Mouse (Mus musculus) cerebellum, adult 2 months (tissue): ENCODE data around the gene Gm9767. TPM values are rescaled to one million over a fixed set of nuclear protein-coding genes. Genes with fewer than 3 reads are reported as not detected.

ENCODE experiments used
- DNase-seq, 2 experiments: peaks; one replicate each; pipeline ENCODE4 v3.0.0; 2021
- H3K27ac ChIP-seq: fragments of 200-500 bp; 2 replicates; pipeline ENCODE4 v1.5.1; 2012; ENCODE audit warnings: low read length, control low read depth, inconsistent platforms; ENCODE audit not compliant: insufficient read depth
- H3K27me3 ChIP-seq: fragments of 200-500 bp; 2 replicates; pipeline ENCODE4 v1.6.1; 2012; ENCODE audit warnings: inconsistent platforms, mild to moderate bottlenecking, low read length, moderate library complexity; ENCODE audit not compliant: control insufficient read depth, insufficient read depth
- H3K4me1 ChIP-seq: fragments of 200-500 bp; 2 replicates; pipeline ENCODE4 v1.6.1; 2011; ENCODE audit warnings: low read length; ENCODE audit not compliant: control insufficient read depth, insufficient read depth
- H3K4me3 ChIP-seq: fragments of 200-500 bp; replicated peaks from 2 replicates; pipeline ENCODE3; 2011; ENCODE audit warnings: mild to moderate bottlenecking, low read depth, low read length, control low read depth; ENCODE audit not compliant: insufficient read depth
- CTCF ChIP-seq: fragments of 200-500 bp; IDR thresholded peaks from 2 replicates; pipeline ENCODE4 v1.5.1; 2011; ENCODE audit warnings: low read depth, mild to moderate bottlenecking, control low read depth, low read length, moderate library complexity, borderline replicate concordance; ENCODE audit not compliant: insufficient read depth
- POLR2A ChIP-seq: fragments of 200-500 bp; IDR thresholded peaks from 2 replicates; pipeline ENCODE4 v1.6.1; 2011; ENCODE audit warnings: low read length, control low read depth, borderline replicate concordance; ENCODE audit not compliant: insufficient read depth
- WGBS: fragments of 180-500 bp; shearing (Covaris S2); methylation state at CpG from one replicate; pipeline ENCODE4 v1.1.7; 2018; 5-methylcytosine and 5-hydroxymethylcytosine counted together
- polyA plus RNA-seq: library from polyadenylated mRNA; depleted of rRNA; stranded (reverse); fragments of >200 nt; gene quantifications from 2 replicates; pipeline ENCODE4 v1.2.3, GENCODE M21; 2012; rRNA removed

Gm9767 gene
- polyA plus RNA-seq, 1 experiment: 0.23 TPM

GRCm38 (mm10) chr10:26078521-26079142 lies 577 bp downstream of the Gm9767 start, which contains the start of gene Tmem200a:
Gene Tmem200a, minus strand, starts transcription at chr10:26079052.
- TF ChIP-seq POLR2A (no peak), CTCF (no peak)
- Histone ChIP-seq H3K27me3 (peaks cover 2% of the 10 kb centered on the region; the same call in 1 of the 2 replicates), H3K4me1 (no peaks in the 10 kb centered on the region), H3K27ac (no peak within 1 kb of the TSS), H3K4me3 (peak within 1 kb of the TSS; percentile 33)
- peak; percentile 19 to 23 for DNase-seq
- WGBS: 1% methylated on average over 46 of the region's 46 CpGs

GRCm38 (mm10) chr10:26079678-26080077 lies 1.6 kb downstream of the Gm9767 start:
- no peak overlapping the region for H3K27ac ChIP-seq
- 74% methylated on average over 3 of the region's 3 CpGs for WGBS
- TF ChIP-seq CTCF: no peak
- no peak for TF ChIP-seq POLR2A
- no peak for DNase-seq
- no peaks in the 10 kb centered on the region for H3K4me1 ChIP-seq
- H3K4me3 ChIP-seq: no peak overlapping the region
- peaks cover 2% of the 10 kb centered on the region; the same call in 1 of the 2 replicates for H3K27me3 ChIP-seq

DNA sequence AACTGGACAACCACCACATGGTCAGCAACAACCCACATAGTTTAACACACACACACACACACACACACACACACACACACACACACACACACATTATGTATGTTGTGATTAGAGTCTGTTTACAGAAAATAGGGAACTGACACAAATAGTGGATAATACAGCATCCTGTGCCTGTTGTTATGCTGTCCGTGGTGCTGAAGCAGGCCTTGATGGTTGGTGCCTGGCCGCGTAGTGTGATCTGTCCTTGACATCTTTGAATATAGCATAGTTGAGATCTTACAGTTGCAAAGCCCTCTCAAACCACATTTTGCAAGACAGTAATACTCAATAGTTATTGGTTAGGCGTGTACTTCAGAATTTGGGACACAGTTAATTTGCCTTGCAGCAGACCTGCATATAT lies 4.0 kb downstream of the Gm9767 start:
- 81% methylated on average over 4 of the region's 4 CpGs for WGBS
- TF ChIP-seq POLR2A (no peak), CTCF (no peak)
- Histone ChIP-seq H3K4me3 (no peak overlapping the region), H3K4me1 (no peaks in the 10 kb centered on the region), H3K27ac (no peak overlapping the region), H3K27me3 (peaks cover 2% of the 10 kb centered on the region; the same call in 1 of the 2 replicates)
- DNase-seq: no peak

GRCm38 (mm10) chr10:26103330-26103982 lies 25.4 kb downstream of the Gm9767 start:
- DNase-seq: peak in 1 of 2 experiments; percentile 10
- no peak for TF ChIP-seq POLR2A
- TF ChIP-seq CTCF: no peak
- no peaks in the 10 kb centered on the region; the same call in 1 of the 2 replicates for H3K27me3 ChIP-seq
- 9% methylated on average over 3 of the region's 3 CpGs for WGBS
- no peak overlapping the region for H3K27ac ChIP-seq
- no peak overlapping the region for H3K4me3 ChIP-seq
- H3K4me1 ChIP-seq: no peaks in the 10 kb centered on the region

GRCm38 (mm10) chr10:26114409-26114808 lies 36.4 kb downstream of the Gm9767 start:
- Histone ChIP-seq H3K4me1 (no peaks in the 10 kb centered on the region), H3K4me3 (no peak overlapping the region), H3K27ac (no peak overlapping the region), H3K27me3 (no peaks in the 10 kb centered on the region; the same call in 1 of the 2 replicates)
- TF ChIP-seq POLR2A (no peak), CTCF (no peak)
- DNase-seq: no peak
- 18% methylated on average over 4 of the region's 4 CpGs for WGBS

GRCm38 (mm10) chr10:26119067-26119821 lies 41.2 kb downstream of the Gm9767 start:
- no peak for TF ChIP-seq POLR2A
- DNase-seq: no peak
- Histone ChIP-seq H3K27ac (no peak overlapping the region), H3K4me1 (no peaks in the 10 kb centered on the region), H3K27me3 (no peaks in the 10 kb centered on the region; the same call in 1 of the 2 replicates), H3K4me3 (no peak overlapping the region)
- 51% methylated on average over 6 of the region's 6 CpGs for WGBS

GRCm38 (mm10) chr10:26119822-26120183 lies 41.7 kb downstream of the Gm9767 start:
- peak in 1 of 2 experiments; percentile 6 for DNase-seq
- Histone ChIP-seq H3K27ac (no peak overlapping the region), H3K4me1 (no peaks in the 10 kb centered on the region), H3K4me3 (no peak overlapping the region), H3K27me3 (no peaks in the 10 kb centered on the region; the same call in 1 of the 2 replicates)
- TF ChIP-seq CTCF: no peak
- TF ChIP-seq POLR2A: no peak
- WGBS: 15% methylated on average over 1 of the region's 1 CpGs

Other genes starting within 250 kb of the Gm9767 start
- gene Tmem200a, start 797 bp downstream of the Gm9767 start, polyA plus RNA-seq: 1.8 and 2.7 TPM in 2 replicates
- gene Samd3, start 151.5 kb downstream of the Gm9767 start, polyA plus RNA-seq: 0.65 and 1.2 TPM in 2 replicates